Mouse (Mus musculus) heart, embryonic 11.5 days (tissue): ENCODE results near the gene Slc46a2. TPM values are rescaled to one million over a fixed set of nuclear protein-coding genes. Genes with fewer than 3 reads are reported as not detected.

Source experiments
- ATAC-seq: fragments of 200-750 bp; cut with Nextera tagmentation; replicated peaks from 2 replicates; pipeline ENCODE4 v1.8.0; 2017; ENCODE audit warnings: moderate library complexity; ENCODE audit not compliant: insufficient number of reproducible peaks, low FRiP score, low TSS enrichment
- H3K27ac ChIP-seq: fragments of 300-500 bp; sonication (generic); 2 replicates; pipeline ENCODE4 v1.5.1; 2014; ENCODE audit warnings: mild to moderate bottlenecking, low read depth, low read length
- H3K27me3 ChIP-seq: fragments of 300-500 bp; sonication (generic); 2 replicates; pipeline ENCODE4 v1.6.1; 2014; ENCODE audit warnings: mild to moderate bottlenecking, low read length, mixed read lengths; ENCODE audit not compliant: control insufficient read depth, insufficient read depth
- H3K36me3 ChIP-seq: fragments of 300-500 bp; sonication (generic); 2 replicates; pipeline ENCODE4 v1.6.1; 2014; ENCODE audit warnings: mild to moderate bottlenecking, low read length, moderate library complexity, mixed read lengths; ENCODE audit not compliant: control insufficient read depth, insufficient read depth
- H3K4me1 ChIP-seq: fragments of 300-500 bp; sonication (generic); 2 replicates; pipeline ENCODE4 v1.6.1; 2014; ENCODE audit warnings: low read length; ENCODE audit not compliant: control insufficient read depth, insufficient read depth
- H3K4me2 ChIP-seq: fragments of 300-500 bp; sonication (generic); 2 replicates; pipeline ENCODE4 v1.6.1; 2014; ENCODE audit warnings: mild to moderate bottlenecking, moderate library complexity
- H3K4me3 ChIP-seq: fragments of 300-500 bp; sonication (generic); 2 replicates; pipeline ENCODE4 v1.5.1; 2014; ENCODE audit warnings: low read depth, low read length
- H3K9ac ChIP-seq: fragments of 300-500 bp; sonication (generic); 2 replicates; pipeline ENCODE4 v1.6.1; 2014; ENCODE audit warnings: mild to moderate bottlenecking, low read depth, low read length, moderate library complexity
- H3K9me3 ChIP-seq: fragments of 300-500 bp; sonication (generic); replicated peaks from 2 replicates; pipeline ENCODE4 v1.6.1; 2016; ENCODE audit warnings: low read length; ENCODE audit not compliant: control insufficient read depth
- WGBS: fragments of 180-500 bp; shearing (Covaris S2); extraction: QIAGEN DNeasy Blood & Tissue Kit; methylation state at CpG from one replicate; pipeline ENCODE4 v1.1.7; 2014; ENCODE audit not compliant: insufficient replicate concordance; 5-methylcytosine and 5-hydroxymethylcytosine counted together
- polyA plus RNA-seq: library from polyadenylated mRNA; unstranded; fragments of >200 nt; fragmentation: Nextera tagmentation; extraction: Ambion mirVana; gene quantifications from 2 replicates; pipeline ENCODE4 v1.2.1, GENCODE M21; 2014

Slc46a2 gene
- 0.13 and 0.39 TPM in 2 replicates for polyA plus RNA-seq

DNA sequence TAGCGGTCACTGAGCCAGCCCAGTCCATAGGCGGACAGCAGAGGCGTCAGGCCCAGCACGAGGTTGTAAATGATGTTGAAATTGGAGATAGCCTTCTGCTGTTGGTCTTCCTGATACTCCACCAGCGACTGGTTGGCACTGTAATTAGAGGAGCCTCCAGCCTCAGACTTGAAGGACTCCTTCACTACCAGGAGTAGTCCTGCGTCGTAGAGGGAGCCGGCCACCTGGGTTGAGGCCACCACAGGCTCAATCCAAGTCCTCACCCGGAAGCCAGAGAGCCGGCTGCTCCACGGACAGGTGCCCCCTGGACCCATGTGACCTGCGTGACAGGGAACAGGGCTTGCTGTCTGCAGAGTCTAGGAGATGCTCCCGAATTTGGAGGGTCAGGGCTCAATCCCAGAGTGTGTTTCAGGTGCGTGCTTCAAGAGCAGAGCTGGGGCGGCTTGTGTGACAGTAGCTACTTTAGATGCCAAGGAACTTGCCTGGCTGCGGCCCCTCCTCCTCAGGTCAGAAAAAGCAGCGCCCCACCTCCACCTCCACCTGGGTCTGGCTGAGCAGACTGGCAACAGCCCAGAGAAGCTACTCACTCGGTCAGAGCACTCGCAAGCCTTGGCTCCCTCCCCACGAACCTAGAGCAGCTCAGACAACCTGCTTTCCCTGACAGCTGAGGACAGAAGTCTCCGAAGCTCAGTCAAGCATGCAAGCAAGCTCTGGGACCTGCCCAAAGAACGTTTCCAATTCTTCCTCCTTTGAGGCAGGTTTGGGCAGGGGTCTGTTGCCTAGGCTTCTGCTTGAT lies at the start of gene Slc46a2:
Gene Slc46a2 (minus strand): TSS at position 449 of the 796 bp plus-strand sequence.
- 18% methylated on average over 22 of the region's 22 CpGs for WGBS
- Histone ChIP-seq H3K27ac (no peak within 1 kb of the TSS), H3K27me3 (peaks cover 12% of the 10 kb centered on the region), H3K4me1 (no peaks in the 10 kb centered on the region), H3K4me3 (no peak within 1 kb of the TSS), H3K9me3 (no peaks in the 10 kb centered on the region), H3K9ac (no peak within 1 kb of the TSS), H3K4me2 (peak within 1 kb of the TSS; percentile 31; the same call in 1 of the 2 replicates), H3K36me3 (no peaks in the 10 kb centered on the region; the same call in 1 of the 2 replicates)
- 0 out of 2 replicates have a peak, but pooled peaks have one; percentile 19 for ATAC-seq

DNA sequence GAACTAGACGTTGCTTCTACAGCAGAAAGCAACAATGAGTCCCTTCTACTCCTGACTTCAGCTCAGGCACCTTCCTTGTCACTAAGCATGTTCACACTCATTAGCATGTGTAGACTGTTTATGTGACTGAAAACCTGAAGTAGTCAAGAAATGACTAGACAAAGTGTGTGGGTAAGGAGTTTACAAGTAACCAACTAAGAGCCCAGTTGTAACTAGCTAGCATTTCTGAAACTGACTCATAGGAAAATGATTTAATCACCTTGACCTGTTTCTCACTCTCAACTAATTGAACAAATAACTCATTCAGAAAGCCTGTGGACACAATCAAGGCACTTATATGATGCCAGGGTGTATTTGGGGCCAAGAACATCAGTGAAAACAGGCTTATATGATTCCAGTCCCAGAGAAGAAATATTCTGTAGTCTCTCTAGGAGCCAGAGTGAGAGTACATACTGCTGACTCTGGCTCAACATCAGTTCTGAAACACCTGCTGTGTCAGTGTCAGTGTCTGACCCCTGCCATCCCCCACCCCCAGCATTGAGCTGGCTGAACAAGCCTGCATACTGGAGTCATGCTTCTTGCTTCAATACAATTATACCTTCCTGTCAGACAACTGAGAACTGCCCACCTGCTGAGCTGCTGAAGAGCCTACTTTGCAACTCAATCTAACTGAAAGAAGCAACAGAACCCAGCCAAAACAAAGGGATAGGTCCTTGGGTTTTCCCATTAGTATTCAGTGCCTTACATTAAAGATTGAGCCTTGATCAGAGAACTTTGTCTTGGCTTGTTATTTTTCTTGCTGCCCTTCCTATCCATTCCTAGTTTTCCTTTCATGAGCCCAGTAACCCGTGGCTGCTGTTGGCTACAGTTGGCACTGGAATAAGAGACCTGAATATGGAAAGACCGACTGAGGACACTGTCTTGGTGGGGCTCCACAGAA lies 48.8 kb upstream of the Slc46a2 start, which contains the start of gene Mup6:
Gene Mup6 (plus strand): TSS at position 890 of the 940 bp plus-strand sequence.
- no peak within 1 kb of the TSS for H3K4me3 ChIP-seq
- WGBS = 45% methylated on average over 3 of the region's 3 CpGs
- H3K27me3 ChIP-seq = no peaks in the 10 kb centered on the region
- no peaks in the 10 kb centered on the region for H3K4me1 ChIP-seq
- no peak within 1 kb of the TSS for H3K9ac ChIP-seq
- no peak for ATAC-seq
- H3K36me3 ChIP-seq = no peaks in the 10 kb centered on the region
- H3K4me2 ChIP-seq = no peak within 1 kb of the TSS
- H3K27ac ChIP-seq = no peak within 1 kb of the TSS
- H3K9me3 ChIP-seq = no peaks in the 10 kb centered on the region

DNA sequence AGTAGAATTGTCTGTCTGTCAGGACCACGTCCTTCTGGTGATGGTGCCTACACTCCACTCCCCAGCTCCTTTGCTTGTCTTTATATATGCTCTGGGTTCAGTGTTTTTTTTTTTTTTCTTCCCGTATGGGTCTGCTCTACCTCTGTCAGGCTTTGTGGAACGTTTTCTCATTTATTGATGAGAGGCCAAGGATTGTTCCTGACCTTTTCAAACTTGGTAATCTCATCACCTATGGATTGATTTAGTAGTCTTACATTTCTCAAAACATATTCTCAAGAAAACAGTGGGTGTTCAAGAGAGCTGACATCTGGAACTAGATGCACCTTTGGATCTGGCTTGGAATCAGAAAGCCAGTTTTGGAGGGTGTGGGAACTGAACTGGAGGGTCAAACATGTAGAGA lies 45.8 kb upstream of the Slc46a2 start, which contains the start of gene Mup4:
Gene Mup4 (minus strand): TSS at position 101 of the 400 bp plus-strand sequence.
- H3K4me3 ChIP-seq = no peak within 1 kb of the TSS
- no peak within 1 kb of the TSS for H3K4me2 ChIP-seq
- no peak for ATAC-seq
- no peaks in the 10 kb centered on the region for H3K27me3 ChIP-seq
- no peaks in the 10 kb centered on the region for H3K4me1 ChIP-seq
- no peak within 1 kb of the TSS for H3K9ac ChIP-seq
- H3K36me3 ChIP-seq = no peaks in the 10 kb centered on the region
- H3K27ac ChIP-seq = no peak within 1 kb of the TSS
- H3K9me3 ChIP-seq = no peaks in the 10 kb centered on the region
- 66% methylated on average over 3 of the region's 3 CpGs for WGBS

DNA sequence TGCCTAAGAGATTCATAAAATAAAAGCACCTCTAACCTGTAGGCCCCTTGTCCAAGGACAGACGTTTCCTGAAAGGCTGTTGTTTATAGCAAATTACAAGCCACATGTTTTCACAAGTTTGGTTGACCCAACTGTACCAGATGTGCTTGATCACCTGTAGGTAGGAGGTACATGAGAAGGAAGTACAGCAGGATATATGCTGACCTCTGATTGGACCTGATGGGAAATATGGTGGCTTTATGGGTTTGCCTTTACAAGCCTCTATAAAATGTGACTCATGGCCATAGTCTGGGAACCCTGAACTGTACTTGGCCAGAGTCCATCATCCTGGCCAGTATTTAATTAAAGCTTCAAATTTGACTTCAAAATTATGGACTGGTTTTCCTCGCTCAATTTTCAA lies 22.7 kb upstream of the Slc46a2 start:
- Histone ChIP-seq H3K9me3 (no peaks in the 10 kb centered on the region), H3K4me1 (no peaks in the 10 kb centered on the region), H3K27ac (no peak overlapping the region), H3K36me3 (no peaks in the 10 kb centered on the region), H3K9ac (no peak overlapping the region), H3K4me2 (no peak overlapping the region), H3K27me3 (no peaks in the 10 kb centered on the region), H3K4me3 (no peak overlapping the region)
- no peak for ATAC-seq
- WGBS = 69% methylated on average over 2 of the region's 2 CpGs

DNA sequence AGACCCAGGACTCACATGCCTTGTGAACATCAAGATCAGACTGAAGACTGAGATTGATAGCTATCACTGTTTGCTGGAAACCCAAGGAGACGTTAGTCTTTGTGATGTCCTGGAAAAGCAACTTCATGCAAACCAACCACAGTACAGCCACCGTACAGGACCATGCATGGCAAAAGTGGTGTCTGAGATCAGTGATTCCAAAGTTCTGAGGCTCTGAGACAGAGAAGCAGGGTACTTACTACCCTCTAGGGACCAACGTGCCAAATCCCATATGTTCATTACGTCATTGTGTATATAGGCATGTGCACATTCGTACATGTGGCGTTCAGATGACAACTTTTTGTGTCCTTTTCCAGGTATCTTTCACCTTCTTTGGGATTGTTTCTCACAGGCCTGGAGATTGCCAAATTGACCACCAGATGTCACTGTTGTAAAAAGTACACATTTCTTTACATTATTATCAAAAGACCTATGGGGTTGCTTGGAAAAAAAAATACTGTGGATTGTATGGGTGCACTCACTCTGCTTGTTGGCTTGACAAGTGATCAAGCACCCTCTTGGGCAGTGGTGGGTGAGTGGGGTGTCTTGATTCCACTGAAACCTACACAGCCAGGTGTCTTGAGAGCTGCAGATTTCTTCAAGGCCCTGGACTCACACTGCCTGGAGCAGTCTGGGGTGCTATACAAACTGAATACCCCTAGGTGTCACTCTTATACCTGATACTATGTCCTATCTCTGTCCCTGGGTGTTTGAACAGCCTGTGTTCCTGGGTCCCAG lies 17.8 kb upstream of the Slc46a2 start:
- ATAC-seq = 0 out of 2 replicates have a peak, but pooled peaks have one; percentile 39
- no peak overlapping the region for H3K27ac ChIP-seq
- H3K36me3 ChIP-seq = no peaks in the 10 kb centered on the region
- no peak overlapping the region for H3K4me3 ChIP-seq
- WGBS = 51% methylated on average over 6 of the region's 6 CpGs
- H3K9ac ChIP-seq = no peak overlapping the region
- H3K4me1 ChIP-seq = no peaks in the 10 kb centered on the region
- H3K9me3 ChIP-seq = no peaks in the 10 kb centered on the region
- H3K27me3 ChIP-seq = no peaks in the 10 kb centered on the region
- H3K4me2 ChIP-seq = no peak overlapping the region

DNA sequence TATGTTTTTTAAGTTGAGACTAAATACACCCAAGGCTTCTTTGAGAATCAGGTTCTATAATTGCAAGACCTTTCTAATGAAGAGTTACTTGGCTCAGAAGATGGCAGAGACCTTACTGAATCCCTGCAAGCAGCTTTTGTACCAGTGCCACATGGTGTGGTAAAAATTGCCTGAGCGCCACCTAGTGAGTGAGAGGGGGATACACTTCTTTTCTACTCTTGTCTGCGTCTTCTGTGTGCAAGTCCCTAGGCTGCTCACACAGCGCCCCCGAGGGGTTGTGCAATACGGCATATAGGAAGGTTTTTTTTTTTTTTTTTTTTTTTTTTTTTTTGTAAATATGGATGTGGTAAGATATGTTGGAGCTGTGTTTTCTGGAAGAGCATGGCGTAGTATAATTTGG lies 13.5 kb upstream of the Slc46a2 start:
- no peaks in the 10 kb centered on the region for H3K36me3 ChIP-seq
- H3K4me3 ChIP-seq = no peak overlapping the region
- H3K4me2 ChIP-seq = no peak overlapping the region
- no peak overlapping the region for H3K27ac ChIP-seq
- H3K4me1 ChIP-seq = no peaks in the 10 kb centered on the region
- ATAC-seq = 0 out of 2 replicates have a peak, but pooled peaks have one; percentile 44
- no peaks in the 10 kb centered on the region for H3K9me3 ChIP-seq
- WGBS = 17% methylated on average over 6 of the region's 6 CpGs
- H3K9ac ChIP-seq = no peak overlapping the region
- no peaks in the 10 kb centered on the region for H3K27me3 ChIP-seq

DNA sequence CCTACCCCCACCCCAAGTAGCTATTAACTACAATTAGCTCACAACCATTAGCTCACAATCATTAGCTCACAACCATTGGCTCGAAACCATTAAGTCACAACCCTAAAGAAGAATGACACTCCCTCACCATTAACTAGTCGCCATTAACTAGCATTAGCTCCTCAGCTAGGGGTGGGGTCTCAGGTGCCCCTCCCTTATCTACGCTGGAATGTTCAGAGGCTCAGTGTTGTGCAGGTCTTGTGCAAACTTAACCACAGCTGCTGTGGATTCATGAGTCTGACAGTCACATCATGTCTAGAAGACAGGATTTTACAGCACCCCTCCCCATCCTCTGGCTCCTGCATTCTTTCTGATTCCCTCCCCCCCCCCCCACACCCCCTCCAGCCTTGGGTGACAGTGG lies 12.8 kb upstream of the Slc46a2 start:
- 78% methylated on average over 3 of the region's 3 CpGs for WGBS
- H3K27ac ChIP-seq = no peak overlapping the region
- H3K4me1 ChIP-seq = no peaks in the 10 kb centered on the region
- no peaks in the 10 kb centered on the region for H3K9me3 ChIP-seq
- no peaks in the 10 kb centered on the region for H3K27me3 ChIP-seq
- H3K4me3 ChIP-seq = no peak overlapping the region
- no peak overlapping the region for H3K4me2 ChIP-seq
- ATAC-seq = no peak
- H3K9ac ChIP-seq = no peak overlapping the region
- H3K36me3 ChIP-seq = no peaks in the 10 kb centered on the region

DNA sequence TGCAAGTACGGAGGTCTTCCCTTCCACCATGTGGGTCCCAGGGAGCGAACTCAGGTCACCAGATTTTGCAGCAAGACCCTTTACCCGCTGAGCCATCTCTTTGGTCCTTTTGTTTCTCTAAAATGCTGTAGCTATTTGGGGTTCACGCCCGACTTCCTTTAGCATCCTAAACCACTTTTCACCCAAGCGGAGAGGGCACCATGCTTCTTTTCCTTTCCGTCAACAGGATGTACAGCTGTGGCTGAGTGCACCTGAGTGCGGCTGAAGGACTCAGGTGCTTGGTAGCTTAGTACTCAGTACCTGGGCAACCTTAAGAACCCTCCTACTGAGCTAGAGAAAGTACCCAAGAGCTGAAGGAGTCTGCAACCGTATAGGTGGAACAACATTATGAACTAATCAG lies 10.2 kb upstream of the Slc46a2 start:
- Histone ChIP-seq H3K27ac (no peak overlapping the region), H3K9ac (no peak overlapping the region), H3K9me3 (no peaks in the 10 kb centered on the region), H3K4me2 (no peak overlapping the region), H3K36me3 (no peaks in the 10 kb centered on the region), H3K4me3 (no peak overlapping the region), H3K4me1 (no peaks in the 10 kb centered on the region), H3K27me3 (no peaks in the 10 kb centered on the region)
- 84% methylated on average over 9 of the region's 9 CpGs for WGBS
- no peak for ATAC-seq
